Mouse (Mus musculus) myocyte (in vitro differentiated cells): ENCODE measurements around the gene Cdc37. TPM values are rescaled to one million over a fixed set of nuclear protein-coding genes. Genes with fewer than 3 reads are reported as not detected.
A peak's percentile ranks its signal among the peaks of the same experiment; 100 is the strongest.

Experiments used
- H3K27me3 ChIP-seq: one replicate; pipeline ENCODE4 v1.6.1; 2011; ENCODE audit not compliant: control insufficient read depth, insufficient read depth, insufficient read length
- H3K36me3 ChIP-seq: one replicate; pipeline ENCODE4 v1.6.1; 2011; ENCODE audit not compliant: control insufficient read depth, insufficient read depth
- H3K4me2 ChIP-seq: one replicate; pipeline ENCODE4 v1.6.1; 2011; ENCODE audit warnings: low read depth, control low read depth
- H3K4me3 ChIP-seq: one replicate; pipeline ENCODE4 v1.5.1; 2011; ENCODE audit warnings: mild to moderate bottlenecking, control low read depth, moderate library complexity
- H3K79me2 ChIP-seq: one replicate; pipeline ENCODE4 v1.6.1; 2011; ENCODE audit not compliant: control insufficient read depth, insufficient read depth
- H3ac ChIP-seq: one replicate; pipeline ENCODE4 v1.6.1; 2011; ENCODE audit not compliant: control insufficient read depth, insufficient read length
- CEBPB ChIP-seq: IDR thresholded peaks from 2 replicates; pipeline ENCODE4 v1.6.1; 2011; ENCODE audit warnings: mild to moderate bottlenecking, moderate library complexity; ENCODE audit not compliant: poor library complexity, insufficient read depth, severe bottlenecking
- MAX ChIP-seq: IDR thresholded peaks from one replicate; pipeline ENCODE4 v1.6.1; 2011; ENCODE audit warnings: low read depth, mild to moderate bottlenecking, control low read depth
- MYOD1 ChIP-seq, 3 experiments: IDR thresholded peaks; one replicate each; pipeline ENCODE4 v1.6.1; 2011; ENCODE audit warnings: control low read depth in 2 of 3, low read depth in 2 of 3, mild to moderate bottlenecking in 2 of 3, moderate library complexity in 1 of 3; ENCODE audit not compliant: insufficient read length in 2 of 3, control insufficient read depth in 1 of 3
- MYOG ChIP-seq, 3 experiments: IDR thresholded peaks; one replicate each; pipeline ENCODE4 v1.6.1; 2011; ENCODE audit warnings: control low read depth in 2 of 3, low read depth in 2 of 3, mild to moderate bottlenecking in 2 of 3; ENCODE audit not compliant: insufficient read length in 2 of 3, control insufficient read depth in 1 of 3, insufficient read depth in 1 of 3
- POLR2A ChIP-seq: IDR thresholded peaks from one replicate; pipeline ENCODE4 v1.6.1; 2011; ENCODE audit warnings: low read depth, mild to moderate bottlenecking, control low read depth, moderate library complexity; ENCODE audit not compliant: insufficient read length
- POLR2AphosphoS2 ChIP-seq: IDR thresholded peaks from one replicate; pipeline ENCODE4 v1.6.1; 2011; ENCODE audit warnings: low read depth, control low read depth; ENCODE audit not compliant: insufficient read length
- SRF ChIP-seq: IDR thresholded peaks from one replicate; pipeline ENCODE4 v1.6.1; 2011; ENCODE audit warnings: low read depth; ENCODE audit not compliant: control insufficient read depth, insufficient read length
- USF1 ChIP-seq: IDR thresholded peaks from one replicate; pipeline ENCODE4 v1.6.1; 2011; ENCODE audit warnings: low read depth, mild to moderate bottlenecking, control low read depth, moderate library complexity
- polyA plus RNA-seq: library from polyadenylated mRNA; unstranded; fragments of >200 nt; fragmentation: generic; extraction: Trizol; gene quantifications from one replicate; pipeline ENCODE4 v1.2.1, GENCODE M21; 2012; ENCODE audit warnings: missing spikeins

Cdc37 gene
- polyA plus RNA-seq, 1 experiment, result 288 TPM

- Histone ChIP-seq H3ac (peak overlapping the region; percentile 25), H3K27me3 (no peaks in the 10 kb centered on the region), H3K36me3 (no peaks in the 10 kb centered on the region), H3K4me3 (peak overlapping the region; percentile 34), H3K4me2 (peak overlapping the region; percentile 95), H3K79me2 (no peaks in the 10 kb centered on the region)
- no peak for TF ChIP-seq CEBPB
- TF ChIP-seq SRF, result peak; percentile 35
Observed at GRCm38 (mm10) chr9:21167140-21168097, 17.6 kb upstream of the Cdc37 start.

GRCm38 (mm10) chr9:21166516-21166915 is 16.7 kb upstream of the Cdc37 start:
- no peak for TF ChIP-seq POLR2AphosphoS2
- no peak for TF ChIP-seq MAX
- TF ChIP-seq SRF, result no peak
- TF ChIP-seq MYOD1 (IDR thresholded peaks at IDR 0.05; ENCODE audit: control insufficient read depth in 1 of 3, insufficient read length in 2 of 3, low read depth in 2 of 3), result no peak
- TF ChIP-seq USF1, result no peak
- H3K27me3 ChIP-seq, result no peaks in the 10 kb centered on the region
- H3ac ChIP-seq, result peak overlapping the region; percentile 83

GRCm38 (mm10) chr9:21165952-21166451 is 16.2 kb upstream of the Cdc37 start:
- Histone ChIP-seq H3K4me3 (peak overlapping the region; percentile 34), H3K36me3 (no peaks in the 10 kb centered on the region), H3ac (peak overlapping the region; percentile 83), H3K27me3 (no peaks in the 10 kb centered on the region), H3K79me2 (no peaks in the 10 kb centered on the region), H3K4me2 (peak overlapping the region; percentile 95)
- TF ChIP-seq MYOD1 (IDR thresholded peaks at IDR 0.05; ENCODE audit: control insufficient read depth in 1 of 3, insufficient read length in 2 of 3, low read depth in 2 of 3) (no peak), MYOG (IDR thresholded peaks at IDR 0.05; ENCODE audit: control insufficient read depth in 1 of 3, insufficient read depth in 1 of 3, insufficient read length in 2 of 3, low read depth in 2 of 3) (peak in 1 of 3 experiments; percentile 5)

More at GRCm38 (mm10) chr9:21166516-21166915, 16.7 kb upstream of the Cdc37 start:
- Histone ChIP-seq H3K79me2 (no peaks in the 10 kb centered on the region), H3K4me3 (peak overlapping the region; percentile 34), H3K36me3 (no peaks in the 10 kb centered on the region), H3K4me2 (peak overlapping the region; percentile 95)

- no peak for TF ChIP-seq USF1
- TF ChIP-seq POLR2AphosphoS2, result peak; percentile 17
- peak; percentile 42 for TF ChIP-seq POLR2A
- peak in 1 of 3 experiments; percentile 19 for TF ChIP-seq MYOG (IDR thresholded peaks at IDR 0.05; ENCODE audit: control insufficient read depth in 1 of 3, insufficient read depth in 1 of 3, insufficient read length in 2 of 3, low read depth in 2 of 3)
- H3ac ChIP-seq, result peak within 1 kb of the TSS; percentile 83
- no peaks in the 10 kb centered on the region for H3K36me3 ChIP-seq
- H3K4me3 ChIP-seq, result peak within 1 kb of the TSS; percentile 34
- peak within 1 kb of the TSS; percentile 95 for H3K4me2 ChIP-seq
- H3K27me3 ChIP-seq, result no peaks in the 10 kb centered on the region
- no peaks in the 10 kb centered on the region for H3K79me2 ChIP-seq
Observed at GRCm38 (mm10) chr9:21165041-21165951, 15.5 kb upstream of the Cdc37 start, which contains the start of gene Pde4a. Pde4a (plus strand) TSS chr9:21165714.

GRCm38 (mm10) chr9:21164072-21164471 is 14.3 kb upstream of the Cdc37 start:
- Histone ChIP-seq H3K79me2 (no peaks in the 10 kb centered on the region), H3ac (no peak overlapping the region), H3K4me2 (peak overlapping the region; percentile 95), H3K4me3 (peak overlapping the region; percentile 34), H3K36me3 (no peaks in the 10 kb centered on the region), H3K27me3 (no peaks in the 10 kb centered on the region)
- no peak for TF ChIP-seq SRF
- TF ChIP-seq USF1, result no peak
- TF ChIP-seq POLR2AphosphoS2, result no peak
